Mouse (Mus musculus) kidney, adult 2 months (tissue): ENCODE measurements at regions not wholly inside any gene's neighbourhood (a gene's known extent, or its start where the extent isn't known, plus 50 kb on each side); places are given as distances from the start of the nearest gene placed in this dataset.

Experiments used
- CTCF ChIP-seq: fragments of 200-500 bp; conservative IDR thresholded peaks from 2 replicates; pipeline ENCODE4 v1.5.1; 2011; ENCODE audit warnings: low read depth, mild to moderate bottlenecking, control low read depth, low read length, moderate library complexity, mixed read lengths; ENCODE audit not compliant: insufficient read depth, insufficient read length
- POLR2A ChIP-seq: fragments of 200-500 bp; IDR thresholded peaks from one replicate; pipeline ENCODE4 v1.6.1; 2011; ENCODE audit warnings: low read depth, low read length, control low read depth

DNA sequence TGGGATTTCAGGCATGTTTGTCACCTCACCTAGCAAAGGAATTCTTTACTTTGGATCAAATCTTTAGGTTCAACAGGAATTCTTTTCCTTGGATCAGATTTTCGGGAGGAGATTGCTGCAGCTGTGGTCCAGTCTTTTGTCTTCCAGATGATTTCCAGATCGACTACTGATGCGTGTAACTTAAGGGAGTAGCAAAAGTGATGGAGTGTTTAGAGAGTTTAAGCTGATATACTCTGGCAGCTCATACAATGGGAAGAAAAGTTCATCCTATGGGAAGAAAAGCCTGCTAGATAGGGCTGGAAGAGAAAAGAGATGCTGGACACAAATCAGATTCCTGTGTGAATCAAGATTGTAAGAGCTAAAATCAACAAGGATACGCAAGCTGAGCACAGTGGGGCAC, 59.3 kb upstream of the Slc16a1 start:
- TF ChIP-seq CTCF, result no peak
- no peak for TF ChIP-seq POLR2A
